Mouse (Mus musculus) midbrain, embryonic 11.5 days (tissue): ENCODE results near the gene Edem2. TPM values are rescaled to one million over a fixed set of nuclear protein-coding genes. Genes with fewer than 3 reads are reported as not detected.
"Not testable (repeated sequence)": the region's sequence is repeated elsewhere in the genome, so short reads cannot be mapped to it uniquely, and the experiment has no call there.

Experiments
- ATAC-seq: fragments of 200-750 bp; cut with Nextera tagmentation; 2 replicates; pipeline ENCODE4 v1.8.0; 2017; ENCODE audit warnings: moderate TSS enrichment, moderate library complexity; ENCODE audit not compliant: low FRiP score
- DNase-seq: peaks from one replicate; pipeline ENCODE4 v3.0.0; 2015; ENCODE audit warnings: low spot score; ENCODE audit errors: missing footprints
- H3K27ac ChIP-seq: fragments of 300-500 bp; sonication (generic); 2 replicates; pipeline ENCODE4 v1.5.1; 2014; ENCODE audit warnings: low read depth, low read length
- H3K27me3 ChIP-seq: fragments of 300-500 bp; sonication (generic); 2 replicates; pipeline ENCODE4 v1.6.1; 2014; ENCODE audit warnings: mild to moderate bottlenecking, low read length, moderate library complexity, mixed read lengths; ENCODE audit not compliant: control insufficient read depth, insufficient read depth
- H3K36me3 ChIP-seq: fragments of 300-500 bp; sonication (generic); 2 replicates; pipeline ENCODE4 v1.6.1; 2014; ENCODE audit warnings: mild to moderate bottlenecking, low read length, moderate library complexity, mixed read lengths; ENCODE audit not compliant: control insufficient read depth, insufficient read depth
- H3K4me1 ChIP-seq: fragments of 300-500 bp; sonication (generic); 2 replicates; pipeline ENCODE4 v1.6.1; 2014; ENCODE audit warnings: low read length; ENCODE audit not compliant: control insufficient read depth, insufficient read depth
- H3K4me2 ChIP-seq: fragments of 300-500 bp; sonication (generic); 2 replicates; pipeline ENCODE4 v1.6.1; 2014; ENCODE audit warnings: mild to moderate bottlenecking, moderate library complexity
- H3K4me3 ChIP-seq: fragments of 300-500 bp; sonication (generic); 2 replicates; pipeline ENCODE4 v1.5.1; 2014; ENCODE audit warnings: low read depth, low read length
- H3K9ac ChIP-seq: fragments of 300-500 bp; sonication (generic); 2 replicates; pipeline ENCODE4 v1.6.1; 2014; ENCODE audit warnings: low read length
- H3K9me3 ChIP-seq: fragments of 300-500 bp; sonication (generic); 2 replicates; pipeline ENCODE4 v1.6.1; 2016; ENCODE audit warnings: low read length; ENCODE audit not compliant: control insufficient read depth
- WGBS: fragments of 180-500 bp; shearing (Covaris S2); extraction: QIAGEN DNeasy Blood & Tissue Kit; methylation state at CpG from one replicate; pipeline ENCODE4 v1.1.7; 2014; 5-methylcytosine and 5-hydroxymethylcytosine counted together
- polyA plus RNA-seq: library from polyadenylated mRNA; unstranded; fragments of >200 nt; fragmentation: Nextera tagmentation; extraction: Ambion mirVana; gene quantifications from 2 replicates; pipeline ENCODE4 v1.2.1, GENCODE M21; 2014

The Edem2 gene
- polyA plus RNA-seq, 1 experiment from 2014 or later = 32.3 TPM

GRCm38 (mm10) chr2:155742931-155743337, 13.7 kb upstream of the Edem2 start:
- H3K9ac ChIP-seq = no peak overlapping the region
- H3K27me3 ChIP-seq = no peaks in the 10 kb centered on the region
- no peak for ATAC-seq
- H3K4me1 ChIP-seq = no peaks in the 10 kb centered on the region
- no peak overlapping the region for H3K27ac ChIP-seq
- no peaks in the 10 kb centered on the region for H3K9me3 ChIP-seq
- WGBS = 84% methylated on average over 12 of the region's 12 CpGs
- DNase-seq = no peak
- no peaks in the 10 kb centered on the region for H3K36me3 ChIP-seq
- H3K4me3 ChIP-seq = no peak overlapping the region
- no peak overlapping the region for H3K4me2 ChIP-seq

GRCm38 (mm10) chr2:155742211-155742610, 12.9 kb upstream of the Edem2 start:
- no peak overlapping the region for H3K4me2 ChIP-seq
- WGBS = 86% methylated on average over 11 of the region's 11 CpGs
- DNase-seq (no peak), ATAC-seq (no peak)
- H3K27me3 ChIP-seq = no peaks in the 10 kb centered on the region
- no peak overlapping the region for H3K27ac ChIP-seq
- H3K36me3 ChIP-seq = no peaks in the 10 kb centered on the region
- no peak overlapping the region for H3K9ac ChIP-seq
- H3K4me1 ChIP-seq = no peaks in the 10 kb centered on the region
- H3K9me3 ChIP-seq = no peaks in the 10 kb centered on the region
- no peak overlapping the region for H3K4me3 ChIP-seq

- DNase-seq = no peak
- H3K4me1 ChIP-seq = no peaks in the 10 kb centered on the region
- ATAC-seq = no peak
- H3K9me3 ChIP-seq = no peaks in the 10 kb centered on the region
- H3K27me3 ChIP-seq = no peaks in the 10 kb centered on the region
- no peak overlapping the region for H3K4me3 ChIP-seq
- no peak overlapping the region for H3K4me2 ChIP-seq
- H3K36me3 ChIP-seq = no peaks in the 10 kb centered on the region
- H3K27ac ChIP-seq = no peak overlapping the region
- no peak overlapping the region for H3K9ac ChIP-seq
- WGBS = 75% methylated on average over 9 of the region's 9 CpGs
These were observed 8.5 kb upstream of the Edem2 start for GRCm38 (mm10) chr2:155737803-155738202.

GRCm38 (mm10) chr2:155736936-155737335, 7.7 kb upstream of the Edem2 start:
- Histone ChIP-seq H3K4me2 (no peak overlapping the region), H3K9me3 (no peaks in the 10 kb centered on the region), H3K27ac (no peak overlapping the region), H3K4me1 (no peaks in the 10 kb centered on the region), H3K4me3 (no peak overlapping the region), H3K36me3 (no peaks in the 10 kb centered on the region), H3K9ac (no peak overlapping the region), H3K27me3 (no peaks in the 10 kb centered on the region)
- WGBS = 86% methylated on average over 6 of the region's 6 CpGs
- ATAC-seq (no peak), DNase-seq (no peak)

GRCm38 (mm10) chr2:155735766-155736165, 6.5 kb upstream of the Edem2 start, which contains the start of gene Gm17581:
Gene Gm17581, minus strand, starts transcription at chr2:155735866.
- ATAC-seq, H3K27me3 ChIP-seq, H3K4me1 ChIP-seq, H3K9ac ChIP-seq, DNase-seq, H3K4me2 ChIP-seq, H3K27ac ChIP-seq, H3K9me3 ChIP-seq, H3K36me3 ChIP-seq, H3K4me3 ChIP-seq: not testable (repeated sequence)
- WGBS = 87% methylated on average over 5 of the region's 5 CpGs

GRCm38 (mm10) chr2:155735080-155735479, 5.8 kb upstream of the Edem2 start:
- DNase-seq (no peak), ATAC-seq (no peak)
- H3K4me2 ChIP-seq = no peak overlapping the region
- 90% methylated on average over 5 of the region's 5 CpGs for WGBS
- no peaks in the 10 kb centered on the region for H3K36me3 ChIP-seq
- no peaks in the 10 kb centered on the region for H3K9me3 ChIP-seq
- H3K4me1 ChIP-seq = no peaks in the 10 kb centered on the region
- H3K27me3 ChIP-seq = no peaks in the 10 kb centered on the region
- H3K9ac ChIP-seq = no peak overlapping the region
- no peak overlapping the region for H3K4me3 ChIP-seq
- H3K27ac ChIP-seq = no peak overlapping the region

- Histone ChIP-seq H3K4me2 (peak overlapping the region; percentile 92), H3K4me3 (peak overlapping the region; percentile 83), H3K9me3 (no peaks in the 10 kb centered on the region), H3K27me3 (no peaks in the 10 kb centered on the region), H3K9ac (peak overlapping the region; percentile 81), H3K27ac (no peak overlapping the region), H3K36me3 (no peaks in the 10 kb centered on the region), H3K4me1 (peaks cover 6% of the 10 kb centered on the region; the same call in 1 of the 2 replicates)
- DNase-seq = peak; percentile 83
- ATAC-seq = no peak
- WGBS = 4% methylated on average over 15 of the region's 15 CpGs
These were observed 533 bp downstream of the Edem2 start for GRCm38 (mm10) chr2:155728742-155729141.

GRCm38 (mm10) chr2:155727764-155728395, 1.4 kb downstream of the Edem2 start:
- DNase-seq = no peak

GRCm38 (mm10) chr2:155726302-155726701, 3.0 kb downstream of the Edem2 start:
- H3K27me3 ChIP-seq = no peaks in the 10 kb centered on the region
- H3K4me1 ChIP-seq = peaks cover 6% of the 10 kb centered on the region; the same call in 1 of the 2 replicates
- no peak overlapping the region for H3K4me2 ChIP-seq
- no peaks in the 10 kb centered on the region for H3K36me3 ChIP-seq
- no peak for DNase-seq
- no peak overlapping the region for H3K9ac ChIP-seq
- no peak overlapping the region for H3K4me3 ChIP-seq
- ATAC-seq = no peak
- no peak overlapping the region for H3K27ac ChIP-seq
- 88% methylated on average over 7 of the region's 7 CpGs for WGBS
- H3K9me3 ChIP-seq = no peaks in the 10 kb centered on the region

More at GRCm38 (mm10) chr2:155727764-155728395, 1.4 kb downstream of the Edem2 start:
- 0 out of 2 replicates have a peak overlapping the region, but pooled peaks have one; percentile 16 for H3K9ac ChIP-seq
- no peak overlapping the region for H3K4me3 ChIP-seq
- no peak overlapping the region for H3K4me2 ChIP-seq
- no peak for ATAC-seq
- peaks cover 6% of the 10 kb centered on the region; the same call in 1 of the 2 replicates for H3K4me1 ChIP-seq
- no peaks in the 10 kb centered on the region for H3K27me3 ChIP-seq
- 83% methylated on average over 7 of the region's 7 CpGs for WGBS
- H3K9me3 ChIP-seq = no peaks in the 10 kb centered on the region
- no peak overlapping the region for H3K27ac ChIP-seq
- no peaks in the 10 kb centered on the region for H3K36me3 ChIP-seq
